ENCODE assay signal across 8 mouse cellular contexts in genomic region chr2:151632159-151632814, GRCm38 (mm10). TPM values are rescaled to one million over a fixed set of nuclear protein-coding genes. Genes with fewer than 3 reads are reported as not detected.
DNase-seq lines count a peak whose midpoint lies in the region; ATAC-seq lines count a peak whose summit lies in the region.

Gene Snph, minus strand, starts transcription at chr2:151632593.

- peak within 1 kb of the TSS; percentile 96 for H3K4me2 ChIP-seq in intestine, embryonic 14.5 days (ENCODE audit: low read length)

- WGBS in intestine, embryonic 14.5 days: under 1% methylated on average over 47 of the region's 47 CpGs

- ATAC-seq in intestine, embryonic 14.5 days (replicated peaks; ENCODE audit: low FRiP score, low TSS enrichment, low read depth): peak; percentile 72

- no peaks in the 10 kb centered on the region for H3K36me3 ChIP-seq in intestine, embryonic 14.5 days (ENCODE audit: control insufficient read depth, insufficient read depth, low read length)

- peaks cover 7% of the 10 kb centered on the region for H3K27me3 ChIP-seq in intestine, embryonic 14.5 days (replicated peaks; ENCODE audit: control insufficient read depth, insufficient read depth, low read length)

- H3K9ac ChIP-seq in intestine, embryonic 14.5 days (ENCODE audit: low read length): peak within 1 kb of the TSS; percentile 60

- no peak within 1 kb of the TSS for H3K27ac ChIP-seq in intestine, embryonic 14.5 days (ENCODE audit: low read depth)

- H3K4me1 ChIP-seq in intestine, embryonic 14.5 days (replicated peaks; ENCODE audit: control insufficient read depth, insufficient read depth, low read length): no peaks in the 10 kb centered on the region

- peak; percentile 74 for DNase-seq in adrenal gland, postnatal 10 days
- DNase-seq in embryo, embryonic 11.5 days (ENCODE audit: low read depth, low spot score): peak; percentile 27
- DNase-seq in gastrocnemius, postnatal 4 days (ENCODE audit: low spot score in 2 of 2): peak; percentile 22 to 49
- DNase-seq in intestine, embryonic 14.5 days (ENCODE audit: low spot score): peak; percentile 79
- peak; percentile 71 to 84 for DNase-seq in left cerebral cortex, adult 9 months (ENCODE audit: low spot score in 2 of 2)
- peak; percentile 62 to 68 for DNase-seq in lung, postnatal 4 days
- peak; percentile 38 for DNase-seq in retina, postnatal 7 days (ENCODE audit: low read depth, low spot score)
- peak; percentile 54 for DNase-seq in yolk sac, embryonic 10.5 days (ENCODE audit: low spot score)

- no peaks in the 10 kb centered on the region for H3K9me3 ChIP-seq in intestine, embryonic 14.5 days (ENCODE audit: control insufficient read depth, low read length)

- peak within 1 kb of the TSS; percentile 64 for H3K4me3 ChIP-seq in intestine, embryonic 14.5 days (ENCODE audit: low read depth, low read length)

RNA-seq across cellular contexts. Expression of gene Snph, which starts in this region (rescaled TPM):
- total RNA-seq in adrenal gland, postnatal 10 days (2021): 1 to 10 TPM; 6.2 to 9.1 TPM
- total RNA-seq in gastrocnemius, postnatal 4 days (2021): 1 to 10 TPM; 3.2 to 3.7 TPM
- polyA plus RNA-seq in intestine, embryonic 14.5 days (2014; fragmentation: Nextera tagmentation; extraction: Ambion mirVana): 2.4 and 2.8 TPM in 2 replicates

Comparison
In these comparisons a context has a peak if more than half of its experiments do, and no peak if none do; other contexts are left out.
1. DNase-seq: peak in every context shown above with its lines; median percentile 79 in intestine, embryonic 14.5 days; 78 in left cerebral cortex, adult 9 months; 74 in adrenal gland, postnatal 10 days; 65 in lung, postnatal 4 days; 54 in yolk sac, embryonic 10.5 days; 38 in retina, postnatal 7 days; 36 in gastrocnemius, postnatal 4 days; 27 in embryo, embryonic 11.5 days.